Mouse (Mus musculus): ENCODE measurements around the gene Men1.

Gene Men1

GRCm38 (mm10) chr19:6388006-6388405, 53.2 kb downstream of the Men1 start:
- intact Hi-C loops (cut with DNase I) = no loop called here

- intact Hi-C loops (cut with DNase I) = no loop called here
These were observed 55.0 kb downstream of the Men1 start for GRCm38 (mm10) chr19:6389803-6390202.

GRCm38 (mm10) chr19:6390251-6390650, 55.5 kb downstream of the Men1 start:
- intact Hi-C loops (cut with DNase I) = no loop called here

Small RNA genes lying within 50 kb of the gene (microRNA-seq; reads per million reads assigned to microRNA genes)
- 0.57 to 2.1 reads per million in 2 experiments for gene Mir6989

Data from adrenal gland (tissue).